Mouse (Mus musculus) left cerebral cortex, postnatal 4 days (tissue): Measurements from ENCODE around the gene Tedc1. TPM values are rescaled to one million over a fixed set of nuclear protein-coding genes. Genes with fewer than 3 reads are reported as not detected.

Experiments
- DNase-seq: peaks from one replicate; pipeline ENCODE4 v3.0.0-alpha.2; 2022
- intact Hi-C: fragments of 180-260 bp; cut with DNase I; formaldehyde crosslinking; loops from one replicate; pipeline ENCODE4 v1.15.1; 2025
- total RNA-seq, 2 experiments: library from RNA; stranded (reverse); gene quantifications; 2 replicates each; pipeline ENCODE4 v1.2.3; 2021

The Tedc1 gene
- total RNA-seq, 2 experiments from 2014 or later, result 5.6 to 5.7 TPM

- no peak for DNase-seq
- intact Hi-C loops, result no loop called here
Measured at GRCm38 (mm10) chr12:113138901-113139864, 17.0 kb upstream of the Tedc1 start.

- DNase-seq, result peak; percentile 88
- intact Hi-C loops, result no loop called here
Measured at GRCm38 (mm10) chr12:113139908-113140615, 16.2 kb upstream of the Tedc1 start, which contains the start of gene Crip2. Crip2 (plus strand) TSS chr12:113140236.

GRCm38 (mm10) chr12:113140616-113141411, 15.4 kb upstream of the Tedc1 start:
- intact Hi-C loops, result no loop called here

GRCm38 (mm10) chr12:113141531-113141973, 14.7 kb upstream of the Tedc1 start:
- intact Hi-C loops, result no loop called here
- DNase-seq, result peak; percentile 69

More at GRCm38 (mm10) chr12:113140616-113141411, 15.4 kb upstream of the Tedc1 start:
- DNase-seq, result no peak

- peak; percentile 68 for DNase-seq
- intact Hi-C loops, result no loop called here
Measured at GRCm38 (mm10) chr12:113142021-113142975, 13.9 kb upstream of the Tedc1 start.

GRCm38 (mm10) chr12:113143164-113143563, 13.1 kb upstream of the Tedc1 start:
- intact Hi-C loops, result no loop called here
- DNase-seq, result no peak

GRCm38 (mm10) chr12:113144001-113144756, 12.0 kb upstream of the Tedc1 start:
- no peak for DNase-seq
- intact Hi-C loops, result no loop called here

- DNase-seq, result no peak
- intact Hi-C loops, result no loop called here
Measured at GRCm38 (mm10) chr12:113144886-113145285, 11.3 kb upstream of the Tedc1 start.

GRCm38 (mm10) chr12:113145591-113145990, 10.6 kb upstream of the Tedc1 start:
- no peak for DNase-seq
- intact Hi-C loops, result no loop called here

- DNase-seq, result peak; percentile 84
- intact Hi-C loops, result no loop called here
Measured at GRCm38 (mm10) chr12:113146112-113147057, 9.8 kb upstream of the Tedc1 start, which contains the start of gene Crip1. Crip1 (plus strand) TSS chr12:113146316.

- DNase-seq, result peak; percentile 85
- intact Hi-C loops, result no loop called here
Measured at GRCm38 (mm10) chr12:113147481-113147880, 8.7 kb upstream of the Tedc1 start.

GRCm38 (mm10) chr12:113148381-113149035, 7.7 kb upstream of the Tedc1 start:
- no peak for DNase-seq
- intact Hi-C loops, result no loop called here

GRCm38 (mm10) chr12:113149341-113149740, 6.9 kb upstream of the Tedc1 start:
- intact Hi-C loops, result no loop called here
- no peak for DNase-seq

GRCm38 (mm10) chr12:113149896-113150295, 6.3 kb upstream of the Tedc1 start:
- intact Hi-C loops, result no loop called here
- DNase-seq, result no peak

GRCm38 (mm10) chr12:113150591-113150990, 5.6 kb upstream of the Tedc1 start:
- intact Hi-C loops, result no loop called here
- no peak for DNase-seq

- DNase-seq, result no peak
- intact Hi-C loops, result no loop called here
Measured at GRCm38 (mm10) chr12:113151046-113151445, 5.2 kb upstream of the Tedc1 start.

GRCm38 (mm10) chr12:113151661-113152271, 4.5 kb upstream of the Tedc1 start:
- intact Hi-C loops, result no loop called here
- DNase-seq, result no peak
